Mouse (Mus musculus) C2C12 (cell line): ENCODE data around the gene Usp20.

Experiments used
- CTCF ChIP-seq: IDR thresholded peaks from one replicate; pipeline ENCODE4 v1.5.1; 2011; ENCODE audit not compliant: control insufficient read depth, insufficient read depth, insufficient read length
- MAX ChIP-seq: IDR thresholded peaks from one replicate; pipeline ENCODE4 v1.6.1; 2011; ENCODE audit warnings: mild to moderate bottlenecking, control low read depth
- MYOD1 ChIP-seq: IDR thresholded peaks from one replicate; pipeline ENCODE4 v1.6.1; 2011; ENCODE audit warnings: low read depth; ENCODE audit not compliant: control insufficient read depth, insufficient read length
- USF1 ChIP-seq: IDR thresholded peaks from one replicate; pipeline ENCODE4 v1.6.1; 2011; ENCODE audit warnings: low read depth, mild to moderate bottlenecking, control low read depth, moderate library complexity

- no peak for TF ChIP-seq CTCF
- peak; percentile 25 for TF ChIP-seq MYOD1
- peak; percentile 84 for TF ChIP-seq USF1
- TF ChIP-seq MAX, result no peak
Observed at GRCm38 (mm10) chr2:31013371-31014120, 31.5 kb downstream of the Usp20 start.
